Mouse (Mus musculus): ENCODE results near the gene Ctla4.

DNA sequence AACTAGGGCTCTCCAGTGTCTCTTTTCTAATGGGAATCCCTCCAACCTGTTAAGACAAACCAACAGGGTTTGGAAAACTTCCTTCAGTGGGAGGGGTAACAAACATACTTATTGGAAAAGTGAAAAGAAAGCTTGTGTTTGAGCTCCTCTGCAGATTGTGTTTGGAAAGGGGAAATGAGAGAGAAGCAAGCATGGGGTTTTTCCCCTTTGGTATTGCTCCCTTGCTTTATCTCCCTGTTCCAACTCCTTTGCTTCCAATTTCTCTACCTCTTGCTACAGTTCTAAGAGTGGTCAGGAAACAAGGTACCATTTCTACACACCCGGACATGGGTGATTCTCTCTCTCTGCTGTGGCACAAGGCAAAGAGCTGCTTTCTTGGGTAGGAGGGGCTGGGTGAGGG is 53.8 kb downstream of the Ctla4 start:
- TF ChIP-seq CTCF (IDR thresholded peaks at IDR 0.05; ENCODE audit: borderline replicate concordance, insufficient read depth, low read depth, low read length) (no peak), POLR2A (IDR thresholded peaks at IDR 0.05; ENCODE audit: borderline replicate concordance, insufficient read depth, low read length) (no peak)

Measured in cerebellum, adult 2 months (tissue).